Mouse (Mus musculus) liver, embryonic 14.5 days (tissue): ENCODE data around the gene Slc28a3.

ENCODE experiments used
- CTCF ChIP-seq: IDR thresholded peaks from 2 replicates; pipeline ENCODE4 v1.5.1; 2016; ENCODE audit warnings: antibody characterized with exemption, low read depth, control low read depth
- EP300 ChIP-seq: IDR thresholded peaks from 2 replicates; pipeline ENCODE4 v1.6.1; 2016; ENCODE audit warnings: antibody characterized with exemption, low read depth

DNA sequence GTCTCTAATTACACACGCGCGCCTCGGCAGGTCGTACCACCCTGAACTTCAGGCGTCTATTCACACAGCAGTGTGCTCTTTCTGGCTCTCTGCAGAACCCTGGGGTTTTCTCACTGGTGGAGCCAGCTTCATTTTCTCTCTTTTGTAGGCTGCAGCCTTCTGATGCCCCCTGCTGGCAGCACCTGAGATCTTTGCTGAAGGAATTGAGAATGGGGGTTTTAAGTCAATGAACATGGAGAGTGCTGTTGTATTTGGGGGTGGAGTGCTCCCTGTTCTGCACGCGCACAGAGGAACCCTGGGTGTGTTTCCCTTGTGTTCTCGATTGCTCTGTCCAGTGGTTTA is 21.2 kb downstream of the Slc28a3 start:
- TF ChIP-seq CTCF (peak; percentile 73), EP300 (no peak)
